Mouse (Mus musculus) forebrain, embryonic 13.5 days (tissue): ENCODE measurements around the gene Arl15. TPM values are rescaled to one million over a fixed set of nuclear protein-coding genes. Genes with fewer than 3 reads are reported as not detected.

Experiments used
- ATAC-seq: fragments of 200-750 bp; cut with Nextera tagmentation; 2 replicates; pipeline ENCODE4 v1.8.0; 2017
- H3K27ac ChIP-seq: fragments of 300-500 bp; sonication (generic); 2 replicates; pipeline ENCODE4 v1.5.1; 2015; ENCODE audit warnings: inconsistent platforms, mild to moderate bottlenecking, moderate library complexity
- H3K27me3 ChIP-seq: fragments of 300-500 bp; sonication (generic); 2 replicates; pipeline ENCODE4 v1.6.1; 2015; ENCODE audit warnings: mild to moderate bottlenecking, inconsistent platforms
- H3K36me3 ChIP-seq: fragments of 300-500 bp; sonication (generic); 2 replicates; pipeline ENCODE4 v1.6.1; 2015; ENCODE audit warnings: mild to moderate bottlenecking, inconsistent platforms; ENCODE audit not compliant: poor library complexity, severe bottlenecking
- H3K4me1 ChIP-seq: fragments of 300-500 bp; sonication (generic); 2 replicates; pipeline ENCODE4 v1.6.1; 2015; ENCODE audit warnings: inconsistent platforms
- H3K4me2 ChIP-seq: fragments of 300-500 bp; sonication (generic); 2 replicates; pipeline ENCODE4 v1.6.1; 2015; ENCODE audit warnings: inconsistent platforms, mild to moderate bottlenecking, moderate library complexity
- H3K4me3 ChIP-seq: fragments of 300-500 bp; sonication (generic); 2 replicates; pipeline ENCODE4 v1.5.1; 2015; ENCODE audit warnings: mild to moderate bottlenecking, inconsistent platforms
- H3K9ac ChIP-seq: fragments of 300-500 bp; sonication (generic); 2 replicates; pipeline ENCODE4 v1.6.1; 2015; ENCODE audit warnings: mild to moderate bottlenecking, inconsistent platforms
- H3K9me3 ChIP-seq: fragments of 300-500 bp; sonication (generic); replicated peaks from 2 replicates; pipeline ENCODE4 v1.6.1; 2016; ENCODE audit warnings: inconsistent platforms
- WGBS: fragments of 180-500 bp; shearing (Covaris S2); methylation state at CpG from one replicate; pipeline ENCODE4 v1.1.7; 2015; 5-methylcytosine and 5-hydroxymethylcytosine counted together
- polyA plus RNA-seq: library from polyadenylated mRNA; unstranded; fragments of >200 nt; fragmentation: Nextera tagmentation; extraction: Ambion mirVana; gene quantifications from 2 replicates; pipeline ENCODE4 v1.2.1, GENCODE M21; 2015

Arl15 gene
- polyA plus RNA-seq, 1 experiment from 2014 or later = 17.8 TPM

DNA sequence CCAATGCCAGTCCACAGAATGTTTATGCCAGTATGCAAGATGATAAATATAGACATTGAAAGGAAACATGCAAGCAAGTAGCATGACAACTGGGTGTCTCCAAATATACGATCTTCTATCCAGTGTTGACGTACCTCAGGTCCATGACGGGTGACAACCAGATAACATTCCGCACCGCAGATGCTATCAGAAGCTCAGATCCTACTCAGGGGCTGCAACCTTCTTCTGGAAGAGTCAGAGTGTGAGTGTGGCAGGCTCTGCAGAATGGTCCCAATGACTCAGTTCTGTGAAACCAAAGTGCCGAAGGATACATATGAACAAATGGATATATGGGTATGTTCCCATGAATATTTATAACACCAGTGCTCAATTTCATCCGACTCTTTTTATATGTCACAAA lies 313.2 kb downstream of the Arl15 start:
- Histone ChIP-seq H3K36me3 (peaks cover 6% of the 10 kb centered on the region; the same call in 1 of the 2 replicates), H3K9me3 (no peaks in the 10 kb centered on the region; the same call in 1 of the 2 replicates), H3K4me1 (peaks cover 16% of the 10 kb centered on the region), H3K27me3 (no peaks in the 10 kb centered on the region), H3K27ac (no peak overlapping the region), H3K4me3 (no peak overlapping the region), H3K4me2 (no peak overlapping the region), H3K9ac (no peak overlapping the region)
- no peak for ATAC-seq
- 92% methylated on average over 7 of the region's 7 CpGs for WGBS

DNA sequence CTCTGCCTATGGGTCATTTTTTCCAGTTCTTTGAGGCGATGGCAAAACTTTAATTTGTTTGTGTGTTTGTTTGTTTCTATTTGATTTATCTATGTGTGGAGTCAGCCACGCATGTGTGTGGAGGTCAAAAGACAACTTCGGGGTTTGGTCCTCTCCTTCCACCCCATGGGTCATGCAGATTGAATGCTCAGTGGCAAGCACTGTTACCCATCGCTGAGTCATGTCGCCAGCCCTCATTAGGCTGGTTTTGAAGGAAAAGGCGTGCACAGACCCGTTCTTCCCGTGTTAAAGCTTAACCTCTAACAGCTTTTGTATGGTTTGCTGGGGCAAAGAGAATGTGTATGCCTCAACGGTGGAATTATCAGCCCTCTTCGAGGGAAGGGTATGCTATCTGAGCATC lies 315.1 kb downstream of the Arl15 start:
- Histone ChIP-seq H3K4me2 (peak overlapping the region; percentile 16), H3K9ac (no peak overlapping the region), H3K27ac (no peak overlapping the region), H3K4me3 (no peak overlapping the region), H3K36me3 (no peaks in the 10 kb centered on the region), H3K27me3 (no peaks in the 10 kb centered on the region), H3K4me1 (peaks cover 16% of the 10 kb centered on the region), H3K9me3 (no peaks in the 10 kb centered on the region)
- 46% methylated on average over 10 of the region's 10 CpGs for WGBS
- ATAC-seq = 0 out of 2 replicates have a peak, but pooled peaks have one; percentile 43

DNA sequence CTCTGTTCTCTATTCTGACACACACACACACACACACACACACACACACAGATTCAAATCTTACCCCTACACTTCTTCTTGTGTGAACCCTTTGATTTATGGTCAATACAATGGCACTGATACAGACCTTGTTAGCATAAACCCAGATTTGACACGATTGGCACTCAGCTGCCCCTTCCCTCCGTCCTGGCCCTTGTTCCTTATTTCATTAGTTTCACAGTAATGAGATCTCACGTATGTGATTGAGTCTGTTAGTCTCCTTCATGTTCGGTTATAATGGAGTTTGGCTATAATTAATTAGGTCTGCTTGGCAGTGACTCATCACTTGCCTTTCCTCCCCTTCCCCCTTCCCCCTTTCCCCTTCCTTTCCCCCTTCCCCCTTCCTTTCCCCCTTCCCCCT lies 315.5 kb downstream of the Arl15 start:
- peak; percentile 81 for ATAC-seq
- Histone ChIP-seq H3K27ac (no peak overlapping the region), H3K36me3 (no peaks in the 10 kb centered on the region), H3K4me2 (peak overlapping the region; percentile 16), H3K27me3 (no peaks in the 10 kb centered on the region), H3K4me3 (no peak overlapping the region), H3K9me3 (no peaks in the 10 kb centered on the region), H3K4me1 (peaks cover 16% of the 10 kb centered on the region), H3K9ac (no peak overlapping the region)
- WGBS = 13% methylated on average over 4 of the region's 4 CpGs

DNA sequence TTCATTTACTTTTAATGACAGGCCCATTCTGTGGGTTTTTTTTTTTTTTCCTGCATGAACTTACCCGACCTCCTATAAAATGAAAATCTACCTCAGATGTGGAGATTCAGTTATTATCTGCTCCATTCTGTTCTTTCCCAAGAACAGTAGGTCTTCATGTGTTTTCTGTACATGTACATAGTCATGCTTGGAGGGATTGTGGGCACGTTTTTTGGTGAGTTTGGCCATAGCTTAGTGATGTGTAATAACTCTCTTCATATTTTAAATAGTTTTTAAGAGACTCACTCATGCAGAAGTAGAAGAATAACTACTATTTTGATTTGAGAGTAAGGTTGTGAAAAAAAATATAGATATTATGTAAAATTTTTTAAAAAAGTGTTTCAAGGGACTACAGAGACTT lies 319.2 kb downstream of the Arl15 start:
- no peak overlapping the region for H3K4me2 ChIP-seq
- H3K9ac ChIP-seq = no peak overlapping the region

DNA sequence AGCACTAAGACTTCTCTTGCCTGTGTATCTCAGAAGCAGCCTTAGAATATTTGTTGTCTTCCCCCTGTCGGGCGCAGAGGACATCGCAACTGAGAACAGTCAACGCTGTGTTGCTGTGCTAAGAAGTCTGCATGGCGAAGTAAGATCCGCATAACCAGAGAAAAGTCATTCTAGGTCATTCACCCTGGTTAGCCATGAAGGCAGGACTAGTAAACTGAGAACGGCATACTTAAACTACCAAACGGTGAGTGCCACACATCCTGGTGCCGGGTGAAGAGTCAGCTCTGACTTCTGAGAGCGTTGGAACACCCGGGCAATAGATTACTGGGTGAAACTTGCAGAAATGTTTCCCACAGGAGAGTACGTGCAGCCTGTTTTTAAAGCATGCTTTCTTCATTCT lies 320.3 kb downstream of the Arl15 start:
- 96% methylated on average over 12 of the region's 12 CpGs for WGBS
- ATAC-seq = no peak

More for the DNA sequence above, 319.2 kb downstream of the Arl15 start:
- Histone ChIP-seq H3K36me3 (no peaks in the 10 kb centered on the region), H3K27me3 (no peaks in the 10 kb centered on the region), H3K9me3 (no peaks in the 10 kb centered on the region), H3K4me3 (no peak overlapping the region), H3K27ac (no peak overlapping the region), H3K4me1 (peaks cover 10% of the 10 kb centered on the region)
- 58% methylated on average over 2 of the region's 2 CpGs for WGBS
- ATAC-seq = no peak

DNA sequence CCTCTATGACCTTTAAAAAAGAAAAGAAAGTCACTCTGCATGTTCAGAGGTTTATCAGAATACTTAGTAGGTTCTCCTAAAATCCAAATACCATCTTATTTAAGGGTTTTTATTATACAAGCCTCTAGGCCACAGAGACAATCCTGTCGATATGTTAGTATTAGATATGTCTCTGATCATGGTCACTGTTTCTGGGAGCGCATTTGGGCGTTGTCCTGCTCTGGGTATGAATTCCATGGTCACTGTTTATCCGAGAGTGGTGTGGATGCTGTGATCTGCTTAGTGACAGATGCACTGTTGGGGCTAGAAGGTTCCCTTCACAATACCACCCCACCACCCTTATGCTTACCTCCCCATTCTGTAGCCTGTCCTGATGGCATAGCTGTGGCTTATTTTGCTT lies 320.8 kb downstream of the Arl15 start:
- Histone ChIP-seq H3K4me2 (no peak overlapping the region), H3K27me3 (no peaks in the 10 kb centered on the region), H3K4me3 (no peak overlapping the region), H3K9ac (no peak overlapping the region), H3K9me3 (no peaks in the 10 kb centered on the region), H3K27ac (no peak overlapping the region), H3K4me1 (0 out of 2 replicates have a peak, but pooled peaks cover 3% of the 10 kb centered on the region), H3K36me3 (no peaks in the 10 kb centered on the region)
- 92% methylated on average over 4 of the region's 4 CpGs for WGBS
- ATAC-seq = no peak

More for the DNA sequence above, 320.3 kb downstream of the Arl15 start:
- Histone ChIP-seq H3K27me3 (no peaks in the 10 kb centered on the region), H3K4me1 (peaks cover 6% of the 10 kb centered on the region), H3K9ac (no peak overlapping the region), H3K9me3 (no peaks in the 10 kb centered on the region), H3K27ac (no peak overlapping the region), H3K4me2 (no peak overlapping the region), H3K36me3 (no peaks in the 10 kb centered on the region), H3K4me3 (no peak overlapping the region)

DNA sequence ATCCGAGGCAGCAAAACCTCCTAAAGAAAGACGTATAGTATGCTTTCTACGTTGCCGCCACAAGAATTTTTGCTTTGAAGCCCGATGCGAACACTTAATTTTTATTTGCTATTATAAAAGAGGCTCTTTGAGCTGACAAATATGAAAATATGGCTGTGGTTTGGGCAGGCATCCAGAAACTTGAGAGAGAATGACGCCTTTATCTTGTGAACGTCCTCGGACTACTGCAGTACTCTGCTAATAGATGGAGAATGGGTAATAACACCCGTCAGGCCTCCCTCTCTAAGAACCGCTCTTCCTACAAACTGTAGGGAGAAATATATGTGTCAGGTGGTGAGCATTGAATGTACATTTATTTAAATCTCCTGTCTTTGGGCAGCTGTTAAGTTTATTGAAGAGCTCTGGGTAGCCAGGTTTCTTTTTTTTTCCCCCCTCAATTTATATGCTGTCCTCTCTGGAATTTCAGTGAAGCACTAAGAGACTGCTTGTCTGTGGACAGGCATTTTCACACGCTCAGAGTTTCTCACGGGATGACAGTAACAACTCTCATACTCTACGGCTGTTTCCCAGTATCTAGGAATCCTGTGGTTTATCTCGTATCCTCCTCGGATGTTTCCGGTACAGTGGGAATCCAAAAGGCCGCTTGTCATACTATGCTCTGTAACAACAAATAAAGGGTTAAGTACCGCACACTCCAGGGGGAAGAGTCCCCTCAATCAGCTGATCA lies 324.0 kb downstream of the Arl15 start:
- Histone ChIP-seq H3K36me3 (no peaks in the 10 kb centered on the region), H3K4me3 (no peak overlapping the region), H3K27ac (no peak overlapping the region), H3K9ac (no peak overlapping the region), H3K9me3 (no peaks in the 10 kb centered on the region), H3K4me1 (no peaks in the 10 kb centered on the region), H3K27me3 (no peaks in the 10 kb centered on the region), H3K4me2 (no peak overlapping the region)
- 92% methylated on average over 19 of the region's 19 CpGs for WGBS
- no peak for ATAC-seq

DNA sequence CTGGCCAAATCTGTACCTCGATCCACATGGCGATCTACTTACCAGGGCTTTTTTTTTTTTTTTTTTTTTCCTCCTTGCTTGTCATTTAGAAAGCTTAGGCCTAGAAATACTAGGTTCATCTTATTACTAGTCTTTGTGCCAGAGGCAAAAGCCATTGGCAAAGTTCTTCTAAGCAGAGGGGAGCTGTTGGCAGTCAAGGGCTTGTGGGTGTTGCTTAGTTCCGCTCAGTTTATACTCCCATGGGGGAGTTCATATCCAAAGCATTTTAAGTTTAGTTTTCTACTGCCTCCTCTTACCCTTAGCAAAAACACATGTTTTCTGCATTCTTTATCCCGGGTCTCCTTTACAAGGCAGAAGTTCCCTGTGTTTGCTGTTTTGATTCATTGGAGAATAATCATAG lies 325.5 kb downstream of the Arl15 start:
- no peak overlapping the region for H3K27ac ChIP-seq
- no peak overlapping the region for H3K4me3 ChIP-seq
- no peaks in the 10 kb centered on the region for H3K4me1 ChIP-seq
- no peak overlapping the region for H3K9ac ChIP-seq
- H3K36me3 ChIP-seq = no peaks in the 10 kb centered on the region
- no peaks in the 10 kb centered on the region for H3K9me3 ChIP-seq
- WGBS = 89% methylated on average over 4 of the region's 4 CpGs
- no peak overlapping the region for H3K4me2 ChIP-seq
- H3K27me3 ChIP-seq = no peaks in the 10 kb centered on the region
- ATAC-seq = no peak

DNA sequence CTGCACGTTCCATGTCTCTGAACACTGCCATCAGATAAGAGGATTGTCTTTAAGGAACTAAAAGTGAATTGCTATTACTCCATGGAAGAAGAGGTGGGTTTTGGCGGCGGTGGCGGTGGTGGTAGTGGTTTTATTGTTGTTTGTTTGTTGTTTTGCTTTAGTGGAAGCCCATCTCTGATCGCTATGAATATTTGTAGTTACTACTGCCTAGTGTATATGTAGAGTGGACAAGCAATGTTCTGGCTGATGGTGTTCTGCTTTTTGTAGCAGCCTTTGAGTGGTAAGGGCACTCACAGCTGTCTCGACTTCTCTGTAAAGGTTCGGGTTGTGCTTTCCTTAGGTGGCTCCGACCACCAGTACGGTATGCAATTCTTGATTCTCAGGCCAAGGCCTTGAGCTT lies 327.3 kb downstream of the Arl15 start:
- Histone ChIP-seq H3K27me3 (no peaks in the 10 kb centered on the region), H3K9me3 (no peaks in the 10 kb centered on the region), H3K36me3 (no peaks in the 10 kb centered on the region), H3K4me2 (no peak overlapping the region), H3K4me3 (no peak overlapping the region), H3K27ac (no peak overlapping the region), H3K4me1 (no peaks in the 10 kb centered on the region), H3K9ac (no peak overlapping the region)
- WGBS = 96% methylated on average over 9 of the region's 9 CpGs
- no peak for ATAC-seq

DNA sequence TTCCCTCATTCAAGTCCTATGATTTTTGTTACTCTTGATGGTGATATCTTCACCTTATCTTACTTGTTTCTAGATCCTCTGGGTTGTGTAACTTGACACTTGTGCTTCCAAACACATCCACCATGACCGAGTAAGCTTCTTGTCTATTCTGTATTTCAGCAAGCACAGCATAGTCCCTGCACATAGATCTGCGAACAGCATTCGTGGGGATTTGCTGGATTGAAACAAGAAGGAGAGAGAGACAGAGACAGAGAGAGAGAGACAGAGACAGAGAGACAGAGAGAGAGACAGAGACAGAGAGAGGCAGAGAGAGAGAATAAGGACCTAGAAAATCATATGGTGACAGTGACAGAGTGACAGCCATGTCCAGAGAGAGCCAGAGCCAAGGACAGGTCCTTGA lies 329.1 kb downstream of the Arl15 start:
- H3K4me3 ChIP-seq = no peak overlapping the region
- H3K27ac ChIP-seq = no peak overlapping the region
- no peaks in the 10 kb centered on the region for H3K36me3 ChIP-seq
- H3K9ac ChIP-seq = no peak overlapping the region
- 89% methylated on average over 3 of the region's 3 CpGs for WGBS
- no peak for ATAC-seq
- H3K4me1 ChIP-seq = no peaks in the 10 kb centered on the region
- H3K27me3 ChIP-seq = no peaks in the 10 kb centered on the region
- H3K9me3 ChIP-seq = no peaks in the 10 kb centered on the region; the same call in 1 of the 2 replicates
- no peak overlapping the region for H3K4me2 ChIP-seq

DNA sequence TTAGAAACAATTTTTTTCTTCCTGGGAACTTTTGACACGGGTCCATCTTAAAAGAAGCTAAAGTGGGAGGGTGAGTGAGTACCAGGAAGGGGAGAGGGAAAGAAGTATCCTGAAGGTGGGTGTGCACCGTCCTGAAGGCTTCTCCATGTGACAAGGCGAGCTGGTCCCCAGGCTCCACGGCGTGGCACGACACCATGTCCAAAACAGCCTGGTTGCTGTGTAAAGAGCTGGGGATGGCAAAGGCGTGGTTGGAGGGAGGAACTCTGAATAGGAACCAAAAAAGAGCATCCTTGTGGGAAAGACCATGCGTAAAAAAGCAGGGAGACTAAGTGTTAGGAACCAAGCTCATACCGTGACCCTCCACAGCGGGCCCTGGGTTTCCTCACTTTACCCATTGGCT lies 330.1 kb downstream of the Arl15 start:
- Histone ChIP-seq H3K4me1 (peaks cover under 1% of the 10 kb centered on the region; the same call in 1 of the 2 replicates), H3K27ac (no peak overlapping the region), H3K4me3 (no peak overlapping the region), H3K27me3 (no peaks in the 10 kb centered on the region), H3K9me3 (no peaks in the 10 kb centered on the region; the same call in 1 of the 2 replicates), H3K9ac (no peak overlapping the region), H3K4me2 (no peak overlapping the region), H3K36me3 (no peaks in the 10 kb centered on the region)
- 87% methylated on average over 10 of the region's 10 CpGs for WGBS
- ATAC-seq = no peak

DNA sequence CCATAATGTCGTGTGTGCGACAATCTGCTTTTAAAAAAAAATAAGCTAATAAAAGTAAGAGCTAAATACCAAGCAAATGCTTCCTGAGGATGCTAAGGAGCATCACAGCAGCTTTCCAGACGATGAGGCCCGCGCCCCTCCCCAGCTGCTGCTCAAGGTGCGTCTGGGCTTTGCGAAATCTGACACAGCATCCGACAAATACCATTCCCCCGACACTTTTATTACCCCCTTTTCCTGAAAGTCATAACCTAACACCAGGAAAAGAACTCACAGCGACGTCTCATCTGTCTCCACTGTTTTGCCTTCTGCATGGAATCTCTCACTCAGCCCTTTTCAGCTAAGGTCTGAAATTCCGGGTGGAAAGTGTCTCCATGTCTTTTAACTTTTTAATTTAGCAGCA lies 330.7 kb downstream of the Arl15 start:
- 90% methylated on average over 12 of the region's 12 CpGs for WGBS
- H3K4me3 ChIP-seq = no peak overlapping the region
- H3K9me3 ChIP-seq = no peaks in the 10 kb centered on the region; the same call in 1 of the 2 replicates
- no peaks in the 10 kb centered on the region for H3K27me3 ChIP-seq
- no peak overlapping the region for H3K27ac ChIP-seq
- H3K36me3 ChIP-seq = no peaks in the 10 kb centered on the region
- no peak overlapping the region for H3K4me2 ChIP-seq
- H3K4me1 ChIP-seq = peaks cover 7% of the 10 kb centered on the region; the same call in 1 of the 2 replicates
- H3K9ac ChIP-seq = no peak overlapping the region
- ATAC-seq = no peak

DNA sequence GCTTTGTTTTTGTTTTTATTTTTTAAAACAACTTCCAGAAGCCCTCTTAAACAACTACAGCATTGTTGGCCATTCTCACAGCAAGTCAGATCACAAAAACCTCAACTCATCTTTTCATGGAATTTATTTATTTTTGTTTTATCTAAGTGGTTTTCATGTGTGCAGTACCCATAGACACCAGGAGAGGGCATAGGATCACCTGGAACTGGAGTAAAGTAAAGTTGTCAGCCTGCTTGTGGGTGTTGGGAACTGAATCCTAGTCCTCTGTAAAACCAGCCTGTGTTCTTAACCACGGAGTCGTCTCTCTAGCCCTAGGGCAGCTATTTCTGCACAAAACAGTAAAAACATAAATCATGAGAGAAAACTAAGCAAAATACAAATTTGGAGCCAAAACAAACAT lies 334.1 kb downstream of the Arl15 start:
- Histone ChIP-seq H3K9me3 (no peaks in the 10 kb centered on the region; the same call in 1 of the 2 replicates), H3K9ac (no peak overlapping the region), H3K27me3 (no peaks in the 10 kb centered on the region), H3K4me1 (peaks cover 14% of the 10 kb centered on the region; the same call in 1 of the 2 replicates), H3K36me3 (no peaks in the 10 kb centered on the region), H3K27ac (no peak overlapping the region), H3K4me2 (no peak overlapping the region), H3K4me3 (no peak overlapping the region)
- ATAC-seq = no peak
- 98% methylated on average over 2 of the region's 2 CpGs for WGBS
